Mouse (Mus musculus): ENCODE data around the gene Dnah3. TPM values are rescaled to one million over a fixed set of nuclear protein-coding genes. Genes with fewer than 3 reads are reported as not detected.

Dnah3 gene
- polyA plus RNA-seq, 1 experiment from 2014 or later: 0.03 TPM

DNA sequence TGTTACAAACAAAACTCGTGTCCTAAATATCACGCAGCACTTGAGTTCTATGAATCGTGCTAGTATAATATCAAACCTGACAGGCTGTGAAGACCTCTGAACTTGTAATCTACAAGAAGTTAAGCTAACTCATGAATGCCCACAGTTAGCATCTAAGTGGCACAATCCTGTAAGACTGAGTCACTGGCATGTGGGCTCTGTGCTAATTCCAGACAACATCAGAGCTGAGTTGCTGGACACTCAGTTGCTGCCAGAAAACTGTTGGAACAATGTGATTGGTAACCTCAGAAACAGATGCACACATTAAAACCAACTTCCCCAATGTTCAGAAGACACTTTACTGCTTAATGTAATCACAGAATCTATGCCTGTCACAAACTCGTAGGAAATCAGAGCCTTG lies 207.2 kb downstream of the Dnah3 start:
- WGBS: 95% methylated on average over 4 of the region's 4 CpGs
- no peaks in the 10 kb centered on the region for H3K27me3 ChIP-seq
- H3K4me1 ChIP-seq (replicated peaks): peaks cover 7% of the 10 kb centered on the region; the same call in 1 of the 2 replicates
- H3K9ac ChIP-seq: no peak overlapping the region
- H3K4me2 ChIP-seq: no peak overlapping the region
- no peak for ATAC-seq (ENCODE audit: low FRiP score, low read depth)
- H3K36me3 ChIP-seq: no peaks in the 10 kb centered on the region
- H3K9me3 ChIP-seq: no peaks in the 10 kb centered on the region
- no peak overlapping the region for H3K4me3 ChIP-seq
- H3K27ac ChIP-seq (replicated peaks): no peak overlapping the region

DNA sequence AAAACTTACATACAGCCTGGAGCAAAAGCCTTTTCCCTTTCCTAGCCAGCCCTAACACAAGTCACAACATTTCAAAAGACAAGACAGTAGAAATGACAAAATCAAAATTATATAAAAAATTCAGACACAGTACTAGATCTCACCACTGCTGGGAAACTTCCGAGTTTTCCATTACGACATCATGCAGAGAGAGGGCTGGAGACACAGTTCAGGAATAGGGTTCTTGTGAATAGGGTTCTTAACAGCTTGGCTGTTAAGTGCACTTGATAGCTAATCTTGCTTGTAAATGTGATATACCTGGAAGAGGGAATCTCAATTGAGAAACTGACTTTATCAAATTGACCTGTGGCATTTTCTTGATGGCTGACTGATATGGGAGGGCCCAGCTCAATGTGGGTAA lies 213.9 kb downstream of the Dnah3 start:
- no peak overlapping the region for H3K27ac ChIP-seq (replicated peaks)
- H3K4me3 ChIP-seq: no peak overlapping the region
- H3K27me3 ChIP-seq: no peaks in the 10 kb centered on the region
- 88% methylated on average over 2 of the region's 2 CpGs for WGBS
- H3K4me1 ChIP-seq (replicated peaks): no peaks in the 10 kb centered on the region
- H3K9ac ChIP-seq: no peak overlapping the region
- H3K4me2 ChIP-seq: no peak overlapping the region
- H3K9me3 ChIP-seq: no peaks in the 10 kb centered on the region
- ATAC-seq (ENCODE audit: low FRiP score, low read depth): no peak
- no peaks in the 10 kb centered on the region for H3K36me3 ChIP-seq

DNA sequence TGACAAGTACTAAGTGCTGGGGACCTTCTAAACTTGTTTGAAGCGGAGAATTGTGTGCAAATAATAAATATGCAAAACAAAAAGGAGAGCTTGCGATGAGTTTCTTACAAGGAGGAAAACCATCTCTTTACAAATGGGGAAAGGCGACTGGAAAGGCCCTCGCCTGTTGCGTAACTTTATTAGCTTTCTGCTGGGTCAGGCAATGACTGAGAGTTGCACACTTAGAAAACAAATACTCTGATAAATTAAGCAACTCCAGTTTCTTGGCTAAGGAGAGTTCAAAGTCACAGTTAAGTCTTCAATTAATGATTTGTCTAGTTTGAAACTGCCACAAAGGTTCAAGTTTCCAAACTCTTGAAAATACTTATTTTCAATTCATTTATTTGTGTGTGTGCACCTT lies 214.7 kb downstream of the Dnah3 start:
- no peak overlapping the region for H3K4me3 ChIP-seq
- H3K4me2 ChIP-seq: no peak overlapping the region
- 90% methylated on average over 5 of the region's 5 CpGs for WGBS
- H3K9me3 ChIP-seq: no peaks in the 10 kb centered on the region
- no peak for ATAC-seq (ENCODE audit: low FRiP score, low read depth)
- H3K4me1 ChIP-seq (replicated peaks): no peaks in the 10 kb centered on the region
- no peaks in the 10 kb centered on the region for H3K27me3 ChIP-seq
- no peak overlapping the region for H3K9ac ChIP-seq
- H3K36me3 ChIP-seq: no peaks in the 10 kb centered on the region
- H3K27ac ChIP-seq (replicated peaks): no peak overlapping the region

DNA sequence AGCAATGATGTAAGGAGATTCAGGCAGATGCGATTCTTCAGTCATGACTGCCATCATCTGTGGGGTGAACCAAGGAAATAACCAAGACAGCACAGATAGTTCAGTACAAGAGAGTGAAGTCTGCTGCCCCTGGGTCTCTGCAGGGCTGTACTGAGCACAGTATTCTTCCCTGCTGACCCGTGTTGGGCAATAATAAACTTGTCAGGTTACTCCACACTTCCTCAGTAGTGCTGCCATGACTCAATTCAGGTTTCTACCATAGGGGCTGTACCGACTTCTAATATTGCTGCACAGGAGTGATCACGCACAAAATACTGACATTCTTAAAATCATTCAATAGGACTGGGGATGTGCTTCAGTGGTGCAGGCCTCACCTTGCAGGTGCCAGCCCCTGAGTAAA lies 215.9 kb downstream of the Dnah3 start:
- Histone ChIP-seq H3K27me3 (no peaks in the 10 kb centered on the region), H3K4me1 (replicated peaks) (no peaks in the 10 kb centered on the region), H3K36me3 (no peaks in the 10 kb centered on the region), H3K9ac (no peak overlapping the region), H3K27ac (replicated peaks) (no peak overlapping the region), H3K4me2 (no peak overlapping the region), H3K9me3 (no peaks in the 10 kb centered on the region), H3K4me3 (no peak overlapping the region)
- WGBS: 97% methylated on average over 4 of the region's 4 CpGs
- no peak for ATAC-seq (ENCODE audit: low FRiP score, low read depth)

DNA sequence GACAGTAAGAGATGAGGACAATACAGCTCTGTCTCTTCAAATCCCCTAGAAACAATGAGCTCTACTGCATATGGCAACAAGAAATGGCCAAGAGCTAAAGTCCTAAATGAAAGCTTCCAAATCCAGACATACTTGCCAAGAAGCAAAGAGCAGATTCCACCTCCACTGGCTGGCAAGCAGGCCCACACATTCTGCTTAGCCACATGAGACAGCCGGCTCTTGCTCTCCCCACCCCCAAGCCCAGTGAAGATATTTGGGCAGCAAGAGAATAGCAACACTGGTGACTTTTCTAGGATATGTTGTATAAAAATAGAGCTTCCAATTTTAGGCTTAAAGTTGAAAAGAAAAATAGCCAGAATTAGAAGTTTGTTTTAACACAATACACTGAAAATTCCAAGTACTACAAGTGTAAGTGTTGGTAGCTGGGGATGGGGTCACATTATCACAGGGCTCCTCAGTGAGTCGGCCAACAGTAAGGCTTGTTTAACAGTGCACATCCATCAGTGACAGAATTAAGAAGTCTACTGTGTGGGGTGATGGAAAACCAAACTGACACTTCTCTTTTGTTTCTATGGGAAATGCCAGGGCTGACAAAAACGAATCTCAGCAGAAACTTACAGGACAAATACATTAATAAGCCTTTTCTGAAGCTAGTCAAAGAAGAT lies 219.2 kb downstream of the Dnah3 start:
- Histone ChIP-seq H3K4me3 (no peak overlapping the region), H3K36me3 (no peaks in the 10 kb centered on the region), H3K9me3 (no peaks in the 10 kb centered on the region), H3K27ac (replicated peaks) (no peak overlapping the region), H3K9ac (no peak overlapping the region), H3K4me2 (no peak overlapping the region), H3K4me1 (replicated peaks) (no peaks in the 10 kb centered on the region), H3K27me3 (no peaks in the 10 kb centered on the region)
- ATAC-seq (ENCODE audit: low FRiP score, low read depth): no peak
- 44% methylated on average over 3 of the region's 3 CpGs for WGBS

DNA sequence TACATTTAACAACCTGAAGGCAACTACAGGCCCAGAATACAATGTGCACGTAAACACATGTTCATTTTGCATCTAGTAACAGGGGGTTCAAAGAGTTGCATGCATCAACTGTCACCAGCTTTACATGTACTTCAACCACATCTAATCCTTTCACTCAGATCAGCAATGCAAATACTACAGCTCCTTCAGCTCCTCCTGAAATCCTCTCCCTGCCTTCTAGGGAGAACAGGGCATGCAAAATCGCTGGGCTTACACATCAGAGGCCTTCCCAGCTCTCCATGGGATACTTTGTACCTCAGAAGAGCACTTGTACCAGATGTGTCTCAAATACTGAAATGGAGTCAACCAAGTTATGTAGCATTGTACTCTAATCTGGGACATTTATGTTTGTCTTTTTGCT lies 222.0 kb downstream of the Dnah3 start:
- H3K4me3 ChIP-seq: no peak overlapping the region
- H3K4me1 ChIP-seq (replicated peaks): no peaks in the 10 kb centered on the region
- H3K36me3 ChIP-seq: no peaks in the 10 kb centered on the region
- no peak overlapping the region for H3K9ac ChIP-seq
- no peak for ATAC-seq (ENCODE audit: low FRiP score, low read depth)
- H3K27me3 ChIP-seq: no peaks in the 10 kb centered on the region
- no peaks in the 10 kb centered on the region for H3K9me3 ChIP-seq
- 36% methylated on average over 2 of the region's 2 CpGs for WGBS
- no peak overlapping the region for H3K4me2 ChIP-seq
- no peak overlapping the region for H3K27ac ChIP-seq (replicated peaks)

Other genes with a start within 250 kb of the Dnah3 start
- gene Lyrm1, start 199.4 kb downstream of the Dnah3 start, polyA plus RNA-seq (2015; fragmentation: Nextera tagmentation; extraction: Ambion mirVana): 18.9 and 22.7 TPM in 2 replicates
- 17.2 and 19.5 TPM in 2 replicates for gene Dcun1d3, start 199.0 kb downstream of the Dnah3 start, polyA plus RNA-seq (2015; fragmentation: Nextera tagmentation; extraction: Ambion mirVana)
- gene Tmem159, start 7.1 kb upstream of the Dnah3 start, polyA plus RNA-seq (2015; fragmentation: Nextera tagmentation; extraction: Ambion mirVana): 14.0 and 16.2 TPM in 2 replicates
- gene Zp2, start 50.0 kb upstream of the Dnah3 start, polyA plus RNA-seq (2015; fragmentation: Nextera tagmentation; extraction: Ambion mirVana): not detected in 2 replicates
- gene Anks4b, start 78.6 kb upstream of the Dnah3 start, polyA plus RNA-seq (2015; fragmentation: Nextera tagmentation; extraction: Ambion mirVana): not detected in 2 replicates
- gene Crym, start 106.8 kb upstream of the Dnah3 start, polyA plus RNA-seq (2015; fragmentation: Nextera tagmentation; extraction: Ambion mirVana): 10.3 and 13.1 TPM in 2 replicates
- gene Abca14, start 108.7 kb upstream of the Dnah3 start, polyA plus RNA-seq (2015; fragmentation: Nextera tagmentation; extraction: Ambion mirVana): not detected in 2 replicates
- not detected in 2 replicates for gene Abca15, start 233.4 kb upstream of the Dnah3 start, polyA plus RNA-seq (2015; fragmentation: Nextera tagmentation; extraction: Ambion mirVana)